Mouse (Mus musculus): Measurements from ENCODE around the gene Rpn2. TPM values are rescaled to one million over a fixed set of nuclear protein-coding genes. Genes with fewer than 3 reads are reported as not detected.

Rpn2 gene
- 198 and 249 TPM in 2 replicates for polyA plus RNA-seq (2012)

DNA sequence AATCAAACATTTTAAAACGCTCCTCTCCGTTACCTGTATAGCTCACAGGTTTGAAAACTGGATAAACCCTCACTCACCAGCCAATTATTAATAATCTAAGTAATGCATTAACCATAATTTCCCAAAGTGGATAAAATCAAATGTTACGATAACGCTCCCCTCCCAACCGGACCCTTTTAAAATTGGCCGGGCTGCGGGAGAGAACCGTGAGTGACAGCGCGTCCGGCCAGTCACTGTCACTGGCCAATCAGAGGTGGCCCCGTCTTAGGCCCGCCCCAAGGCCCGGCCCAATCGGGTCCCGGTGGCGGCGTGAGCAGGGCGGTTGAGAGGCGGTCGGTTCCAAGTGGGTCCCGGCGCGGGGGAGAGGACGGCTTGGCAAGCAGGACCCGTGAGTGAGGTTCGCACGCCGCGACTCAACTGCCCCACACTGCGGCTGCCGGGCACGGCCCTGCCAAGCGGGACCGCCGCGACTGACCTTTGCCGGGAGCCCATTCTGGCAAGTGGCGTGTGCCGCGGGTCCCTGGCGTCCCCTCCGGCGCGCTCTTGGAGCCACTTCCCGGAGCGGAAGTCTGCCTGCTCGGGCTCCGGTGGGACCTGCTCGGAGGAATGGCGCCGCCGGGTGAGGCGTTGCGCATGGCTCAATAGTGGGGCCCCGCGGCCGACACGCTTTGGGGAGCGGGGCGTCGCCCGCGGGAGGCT is at the start of gene Rpn2:
Gene Rpn2 (plus strand): TSS at position 301 of the 699 bp plus-strand sequence.

DNA sequence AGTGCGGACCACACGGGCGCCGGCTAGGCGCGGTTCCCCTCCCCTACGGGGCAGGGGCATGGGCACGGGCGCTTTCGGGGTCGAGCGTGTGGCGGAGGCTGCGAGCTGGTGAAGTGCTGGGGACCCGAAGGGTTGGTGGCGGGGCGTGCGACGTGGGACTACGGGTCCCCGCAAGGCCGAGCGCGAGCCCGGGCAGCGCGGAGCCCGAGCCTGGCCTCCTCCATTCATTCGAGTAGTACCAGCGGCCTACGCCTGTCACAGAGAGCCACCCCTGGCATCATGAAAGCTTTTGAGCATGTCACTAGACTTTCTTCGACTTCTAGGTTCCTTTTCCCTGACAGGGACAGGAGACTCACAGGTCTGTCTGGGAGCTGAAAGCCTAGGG is 591 bp downstream of the Rpn2 start, which contains the start of gene Mroh8:
Gene Mroh8 (minus strand): TSS at position 134 of the 385 bp plus-strand sequence.

DNA sequence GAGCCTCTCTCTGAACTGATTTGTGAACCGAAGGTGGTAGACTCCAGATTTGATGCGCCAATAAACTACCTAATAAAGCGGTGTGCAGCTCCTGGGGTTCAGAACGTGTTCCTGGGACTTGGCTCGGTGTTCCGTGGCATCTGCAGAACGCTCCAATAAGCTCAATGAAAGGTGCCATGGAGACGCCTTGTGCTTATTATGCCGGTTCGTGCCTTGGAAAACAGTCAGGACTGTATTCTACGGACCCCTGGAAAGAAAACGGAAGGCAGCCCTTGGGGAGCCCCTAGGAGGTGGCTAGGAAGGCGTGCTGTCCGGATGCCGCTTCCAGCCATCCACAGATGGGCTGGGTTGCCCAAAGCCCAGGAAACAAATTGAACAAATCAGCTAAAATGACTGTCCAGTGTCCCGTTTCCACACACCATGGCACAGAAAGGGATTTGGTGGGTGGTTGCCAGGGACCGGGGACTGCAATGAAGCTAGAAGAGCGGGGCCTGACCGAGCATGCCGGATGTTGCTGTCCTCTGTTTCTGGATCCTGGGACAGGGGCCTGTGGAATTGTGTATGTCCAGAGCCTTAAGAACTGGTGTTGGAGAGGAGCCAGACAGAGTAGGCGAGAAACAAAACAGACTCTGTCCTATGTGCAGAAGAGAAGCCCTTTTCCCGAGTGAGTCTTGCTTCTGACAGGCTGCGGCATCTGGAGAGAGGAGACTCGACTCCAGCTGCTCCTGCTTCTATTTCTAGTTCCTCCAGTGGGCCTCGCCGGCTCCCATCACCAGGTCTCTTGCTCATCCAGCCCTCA is 68.7 kb downstream of the Rpn2 start, which contains the start of gene Ghrh:
Gene Ghrh (minus strand): TSS at position 146 of the 799 bp plus-strand sequence.

DNA sequence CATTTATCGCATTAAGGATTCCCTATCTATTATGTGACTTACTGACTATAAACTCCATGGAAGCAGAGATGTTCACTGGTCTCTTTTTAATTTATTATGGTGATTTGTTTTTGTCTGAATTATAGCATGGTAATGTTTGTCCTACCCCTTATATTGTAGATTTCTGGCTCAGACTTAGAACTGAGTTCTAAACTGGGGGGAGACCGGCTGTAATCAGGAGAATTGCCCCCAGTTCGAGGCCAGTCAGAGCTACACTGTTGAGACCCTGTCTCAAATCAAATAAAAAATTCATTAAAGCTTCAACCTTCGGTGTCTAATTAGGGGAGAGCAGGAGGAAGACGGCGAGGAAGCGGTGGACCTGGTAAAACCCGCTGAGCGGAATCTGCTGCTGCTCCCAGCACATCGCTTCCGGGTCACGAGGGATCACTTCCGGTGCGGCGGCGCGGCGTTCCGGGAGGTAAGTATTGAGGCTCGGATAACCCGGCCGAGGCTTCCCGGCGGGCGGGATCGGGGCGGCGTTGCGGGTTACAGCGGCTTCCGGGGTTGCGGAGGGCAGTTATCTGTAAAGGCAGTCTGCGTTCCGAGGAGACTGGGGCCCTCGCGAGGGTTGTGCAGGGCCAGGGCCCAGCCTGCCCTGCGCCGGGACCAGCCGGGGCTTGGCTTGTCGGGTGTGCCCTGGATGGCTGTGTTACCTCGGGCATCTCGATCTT is 88.5 kb downstream of the Rpn2 start, which contains the start of gene Manbal:
Gene Manbal (plus strand): TSS at position 411 of the 710 bp plus-strand sequence.

Other genes starting within 250 kb of the Rpn2 start
- 10.3 and 19.8 TPM in 2 replicates for gene Soga1, start 199.8 kb upstream of the Rpn2 start, polyA plus RNA-seq (2012)
- not detected in 2 replicates for gene Tldc2, start 192.0 kb upstream of the Rpn2 start, polyA plus RNA-seq (2012)
- 19.1 and 25.5 TPM in 2 replicates for gene Samhd1, start 143.8 kb upstream of the Rpn2 start, polyA plus RNA-seq (2012)
- 7.3 and 9.9 TPM in 2 replicates for gene Rbl1, start 74.5 kb upstream of the Rpn2 start, polyA plus RNA-seq (2012)
- 0.30 and 0.80 TPM in 2 replicates for gene Mroh8, start 532 bp downstream of the Rpn2 start, polyA plus RNA-seq (2012)
- gene Ghrh, start 68.5 kb downstream of the Rpn2 start, polyA plus RNA-seq (2012), result not detected in 2 replicates
- gene Manbal, start 88.6 kb downstream of the Rpn2 start, polyA plus RNA-seq (2012), result 45.4 and 51.4 TPM in 2 replicates
- gene Src, start 139.4 kb downstream of the Rpn2 start, polyA plus RNA-seq (2012), result 2.4 TPM in 2 replicates

All from megakaryocyte-erythroid progenitor cell, adult 5 weeks (primary cell).